Mouse (Mus musculus): ENCODE measurements at regions not wholly inside any gene's neighbourhood (a gene's known extent, or its start where the extent isn't known, plus 50 kb on each side); places are given as distances from the start of the nearest gene placed in this dataset.
A peak's percentile ranks its signal among the peaks of the same experiment; 100 is the strongest.

- H3K27ac ChIP-seq, result no peak overlapping the region
- no peak overlapping the region for H3K4me2 ChIP-seq
- no peak overlapping the region for H3K9ac ChIP-seq
- WGBS, result 62% methylated on average over 1 of the region's 1 CpGs
- H3K36me3 ChIP-seq, result no peaks in the 10 kb centered on the region
- no peaks in the 10 kb centered on the region for H3K9me3 ChIP-seq (replicated peaks)
- no peak for ATAC-seq (replicated peaks; ENCODE audit: insufficient number of reproducible peaks, insufficient read depth, low FRiP score, low read depth)
- H3K27me3 ChIP-seq, result no peaks in the 10 kb centered on the region
- H3K4me1 ChIP-seq (replicated peaks), result no peaks in the 10 kb centered on the region
- no peak overlapping the region for H3K4me3 ChIP-seq
Measured at GRCm38 (mm10) chr9:41257244-41257643, 95.7 kb upstream of the Ubash3b start.

GRCm38 (mm10) chr9:41242372-41242771 is 80.9 kb upstream of the Ubash3b start:
- H3K4me2 ChIP-seq, result no peak overlapping the region
- WGBS, result 77% methylated on average over 7 of the region's 7 CpGs
- H3K9ac ChIP-seq, result no peak overlapping the region
- no peak overlapping the region for H3K27ac ChIP-seq
- no peak for ATAC-seq (replicated peaks; ENCODE audit: insufficient number of reproducible peaks, insufficient read depth, low FRiP score, low read depth)
- no peaks in the 10 kb centered on the region for H3K36me3 ChIP-seq
- H3K4me3 ChIP-seq, result no peak overlapping the region
- no peaks in the 10 kb centered on the region for H3K27me3 ChIP-seq
- no peaks in the 10 kb centered on the region for H3K4me1 ChIP-seq (replicated peaks)
- H3K9me3 ChIP-seq (replicated peaks), result no peaks in the 10 kb centered on the region

GRCm38 (mm10) chr9:41239097-41239451 is 77.6 kb upstream of the Ubash3b start:
- Histone ChIP-seq H3K4me2 (no peak overlapping the region), H3K27me3 (no peaks in the 10 kb centered on the region), H3K36me3 (no peaks in the 10 kb centered on the region), H3K4me1 (replicated peaks) (no peaks in the 10 kb centered on the region), H3K4me3 (no peak overlapping the region), H3K27ac (no peak overlapping the region), H3K9ac (no peak overlapping the region), H3K9me3 (replicated peaks) (no peaks in the 10 kb centered on the region)
- WGBS, result 73% methylated on average over 5 of the region's 5 CpGs
- ATAC-seq (replicated peaks; ENCODE audit: insufficient number of reproducible peaks, insufficient read depth, low FRiP score, low read depth), result no peak

- H3K4me1 ChIP-seq (replicated peaks), result no peaks in the 10 kb centered on the region
- no peaks in the 10 kb centered on the region for H3K9me3 ChIP-seq (replicated peaks)
- H3K4me2 ChIP-seq, result no peak overlapping the region
- H3K9ac ChIP-seq, result no peak overlapping the region
- H3K36me3 ChIP-seq, result no peaks in the 10 kb centered on the region
- no peak overlapping the region for H3K27ac ChIP-seq
- 70% methylated on average over 5 of the region's 5 CpGs for WGBS
- H3K27me3 ChIP-seq, result no peaks in the 10 kb centered on the region
- ATAC-seq (replicated peaks; ENCODE audit: insufficient number of reproducible peaks, insufficient read depth, low FRiP score, low read depth), result no peak
- no peak overlapping the region for H3K4me3 ChIP-seq
Measured at GRCm38 (mm10) chr9:41238395-41239096, 77.0 kb upstream of the Ubash3b start.

- Histone ChIP-seq H3K9ac (no peak overlapping the region), H3K9me3 (replicated peaks) (no peaks in the 10 kb centered on the region), H3K4me3 (no peak overlapping the region), H3K36me3 (no peaks in the 10 kb centered on the region), H3K27ac (no peak overlapping the region), H3K4me2 (no peak overlapping the region), H3K4me1 (replicated peaks) (no peaks in the 10 kb centered on the region), H3K27me3 (no peaks in the 10 kb centered on the region)
- WGBS, result 89% methylated on average over 5 of the region's 5 CpGs
- ATAC-seq (replicated peaks; ENCODE audit: insufficient number of reproducible peaks, insufficient read depth, low FRiP score, low read depth), result no peak
Measured at GRCm38 (mm10) chr9:41237265-41237664, 75.8 kb upstream of the Ubash3b start.

- ATAC-seq (replicated peaks; ENCODE audit: insufficient number of reproducible peaks, insufficient read depth, low FRiP score, low read depth), result no peak; the same call in none of the 2 replicates
- Histone ChIP-seq H3K27me3 (no peaks in the 10 kb centered on the region), H3K9me3 (replicated peaks) (no peaks in the 10 kb centered on the region), H3K4me3 (peak overlapping the region; percentile 58), H3K36me3 (no peaks in the 10 kb centered on the region), H3K27ac (peak overlapping the region; percentile 87), H3K4me1 (replicated peaks) (peaks cover 12% of the 10 kb centered on the region), H3K9ac (peak overlapping the region; percentile 78), H3K4me2 (peak overlapping the region; percentile 83)
- WGBS, result 15% methylated on average over 5 of the region's 5 CpGs
Measured at GRCm38 (mm10) chr9:41229225-41229582, 67.7 kb upstream of the Ubash3b start.

- no peaks in the 10 kb centered on the region for H3K27me3 ChIP-seq
- 6% methylated on average over 29 of the region's 29 CpGs for WGBS
- peak overlapping the region; percentile 87 for H3K27ac ChIP-seq
- peak overlapping the region; percentile 83 for H3K4me2 ChIP-seq
- H3K4me3 ChIP-seq, result peak overlapping the region; percentile 58
- H3K9me3 ChIP-seq (replicated peaks), result no peaks in the 10 kb centered on the region
- H3K9ac ChIP-seq, result peak overlapping the region; percentile 78
- H3K36me3 ChIP-seq, result no peaks in the 10 kb centered on the region
- H3K4me1 ChIP-seq (replicated peaks), result peaks cover 12% of the 10 kb centered on the region
- peak; percentile 90 for ATAC-seq (replicated peaks; ENCODE audit: insufficient number of reproducible peaks, insufficient read depth, low FRiP score, low read depth)
Measured at GRCm38 (mm10) chr9:41228425-41229224, 67.1 kb upstream of the Ubash3b start.

- Histone ChIP-seq H3K9me3 (replicated peaks) (no peaks in the 10 kb centered on the region), H3K27me3 (no peaks in the 10 kb centered on the region), H3K4me3 (no peak overlapping the region), H3K4me2 (no peak overlapping the region), H3K4me1 (replicated peaks) (peaks cover 3% of the 10 kb centered on the region; the same call in 1 of the 2 replicates), H3K9ac (no peak overlapping the region), H3K27ac (no peak overlapping the region), H3K36me3 (no peaks in the 10 kb centered on the region)
- ATAC-seq (replicated peaks; ENCODE audit: insufficient number of reproducible peaks, insufficient read depth, low FRiP score, low read depth), result no peak
- 70% methylated on average over 11 of the region's 11 CpGs for WGBS
Measured at GRCm38 (mm10) chr9:41223406-41223805, 61.9 kb upstream of the Ubash3b start.

GRCm38 (mm10) chr9:41222346-41223015 is 61.0 kb upstream of the Ubash3b start:
- H3K4me1 ChIP-seq (replicated peaks), result 0 out of 2 replicates have a peak, but pooled peaks cover 2% of the 10 kb centered on the region
- WGBS, result 79% methylated on average over 16 of the region's 16 CpGs
- H3K36me3 ChIP-seq, result no peaks in the 10 kb centered on the region
- H3K4me2 ChIP-seq, result no peak overlapping the region
- no peak overlapping the region for H3K9ac ChIP-seq
- no peak for ATAC-seq (replicated peaks; ENCODE audit: insufficient number of reproducible peaks, insufficient read depth, low FRiP score, low read depth)
- H3K4me3 ChIP-seq, result no peak overlapping the region
- H3K9me3 ChIP-seq (replicated peaks), result no peaks in the 10 kb centered on the region
- H3K27me3 ChIP-seq, result no peaks in the 10 kb centered on the region
- H3K27ac ChIP-seq, result no peak overlapping the region

- Histone ChIP-seq H3K4me2 (no peak overlapping the region), H3K9me3 (replicated peaks) (no peaks in the 10 kb centered on the region), H3K4me3 (no peak overlapping the region), H3K9ac (no peak overlapping the region), H3K36me3 (no peaks in the 10 kb centered on the region), H3K27me3 (no peaks in the 10 kb centered on the region), H3K4me1 (replicated peaks) (0 out of 2 replicates have a peak, but pooled peaks cover 2% of the 10 kb centered on the region), H3K27ac (no peak overlapping the region)
- WGBS, result 68% methylated on average over 4 of the region's 4 CpGs
- no peak for ATAC-seq (replicated peaks; ENCODE audit: insufficient number of reproducible peaks, insufficient read depth, low FRiP score, low read depth)
Measured at GRCm38 (mm10) chr9:41221110-41221790, 59.8 kb upstream of the Ubash3b start.

- H3K9me3 ChIP-seq (replicated peaks), result no peaks in the 10 kb centered on the region
- H3K4me1 ChIP-seq (replicated peaks), result 0 out of 2 replicates have a peak, but pooled peaks cover 2% of the 10 kb centered on the region
- no peaks in the 10 kb centered on the region for H3K27me3 ChIP-seq
- no peak overlapping the region for H3K4me3 ChIP-seq
- no peaks in the 10 kb centered on the region for H3K36me3 ChIP-seq
- 80% methylated on average over 3 of the region's 3 CpGs for WGBS
- H3K9ac ChIP-seq, result no peak overlapping the region
- ATAC-seq (replicated peaks; ENCODE audit: insufficient number of reproducible peaks, insufficient read depth, low FRiP score, low read depth), result no peak
- H3K27ac ChIP-seq, result no peak overlapping the region
- H3K4me2 ChIP-seq, result no peak overlapping the region
Measured at GRCm38 (mm10) chr9:41220105-41220669, 58.7 kb upstream of the Ubash3b start.
